Mouse (Mus musculus): ENCODE results near the gene Cebpb. TPM values are rescaled to one million over a fixed set of nuclear protein-coding genes. Genes with fewer than 3 reads are reported as not detected.

The Cebpb gene
- polyA plus RNA-seq, 1 experiment from 2014 or later = 1.5 TPM

DNA sequence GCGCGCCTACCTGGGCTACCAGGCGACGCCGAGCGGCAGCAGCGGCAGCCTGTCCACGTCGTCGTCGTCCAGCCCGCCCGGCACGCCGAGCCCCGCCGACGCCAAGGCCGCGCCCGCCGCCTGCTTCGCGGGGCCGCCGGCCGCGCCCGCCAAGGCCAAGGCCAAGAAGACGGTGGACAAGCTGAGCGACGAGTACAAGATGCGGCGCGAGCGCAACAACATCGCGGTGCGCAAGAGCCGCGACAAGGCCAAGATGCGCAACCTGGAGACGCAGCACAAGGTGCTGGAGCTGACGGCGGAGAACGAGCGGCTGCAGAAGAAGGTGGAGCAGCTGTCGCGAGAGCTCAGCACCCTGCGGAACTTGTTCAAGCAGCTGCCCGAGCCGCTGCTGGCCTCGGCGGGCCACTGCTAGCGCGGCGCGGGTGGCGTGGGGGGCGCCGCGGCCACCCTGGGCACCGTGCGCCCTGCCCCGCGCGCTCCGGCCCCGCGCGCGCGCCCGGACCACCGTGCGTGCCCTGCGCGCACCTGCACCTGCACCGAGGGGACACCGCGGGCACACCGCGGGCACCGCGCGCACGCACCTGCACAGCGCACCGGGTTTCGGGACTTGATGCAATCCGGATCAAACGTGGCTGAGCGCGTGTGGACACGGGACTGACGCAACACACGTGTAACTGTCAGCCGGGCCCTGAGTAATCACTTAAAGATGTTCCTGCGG lies 945 bp downstream of the Cebpb start, which contains the start of gene Tmem189:
TSS of gene Tmem189 (minus strand) at position 322 of the 718 bp plus-strand sequence.
- peaks cover 33% of the 10 kb centered on the region for H3K4me1 ChIP-seq (replicated peaks)
- H3K27ac ChIP-seq = peak within 1 kb of the TSS; percentile 82
- H3K4me3 ChIP-seq = peak within 1 kb of the TSS; percentile 75
- under 1% methylated on average over 99 of the region's 99 CpGs for WGBS
- peak; percentile 62 for DNase-seq (ENCODE audit: low spot score)
- peaks cover 77% of the 10 kb centered on the region for H3K27me3 ChIP-seq (ENCODE audit: insufficient read depth, poor library complexity, severe bottlenecking)
- H3K36me3 ChIP-seq = no peaks in the 10 kb centered on the region
- H3K9me3 ChIP-seq = no peaks in the 10 kb centered on the region

DNA sequence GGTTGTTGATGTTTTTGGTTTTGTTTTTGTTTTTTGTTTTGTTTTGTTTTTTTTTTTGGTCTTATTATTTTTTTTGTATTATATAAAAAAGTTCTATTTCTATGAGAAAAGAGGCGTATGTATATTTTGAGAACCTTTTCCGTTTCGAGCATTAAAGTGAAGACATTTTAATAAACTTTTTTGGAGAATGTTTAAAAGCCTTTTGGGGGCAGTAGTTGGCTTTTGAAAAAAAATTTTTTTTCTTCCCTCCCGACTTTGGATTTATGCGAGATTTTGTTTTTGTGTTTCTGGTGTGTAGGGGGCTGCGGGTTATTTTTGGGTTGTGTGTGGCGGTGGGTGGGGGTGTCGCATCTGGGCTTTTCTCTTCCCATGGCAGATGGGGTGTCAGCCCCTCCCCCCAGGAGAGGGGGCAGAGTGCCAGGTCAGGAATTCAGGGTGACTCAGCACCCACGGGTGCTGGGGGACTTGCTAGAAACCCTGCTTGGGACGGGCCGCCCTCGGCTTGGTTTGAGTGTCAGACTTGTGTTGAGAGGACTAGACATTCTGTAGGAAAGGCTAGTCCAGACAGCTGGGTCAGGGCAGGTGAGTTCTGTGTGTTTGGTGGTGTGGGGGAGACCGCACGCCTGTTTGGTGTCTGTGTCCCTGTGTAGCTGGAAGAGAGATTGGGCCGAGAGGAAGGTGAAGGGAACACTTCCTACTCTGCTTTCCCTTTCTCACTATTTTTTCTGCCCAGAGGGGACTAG lies 1.7 kb downstream of the Cebpb start:
- peak overlapping the region; percentile 75 for H3K4me3 ChIP-seq
- H3K27ac ChIP-seq = no peak overlapping the region
- peaks cover 34% of the 10 kb centered on the region for H3K4me1 ChIP-seq (replicated peaks)
- no peak for DNase-seq (ENCODE audit: low spot score)
- WGBS = 66% methylated on average over 15 of the region's 15 CpGs
- peaks cover 7% of the 10 kb centered on the region for H3K9me3 ChIP-seq
- H3K36me3 ChIP-seq = no peaks in the 10 kb centered on the region
- H3K27me3 ChIP-seq (ENCODE audit: insufficient read depth, poor library complexity, severe bottlenecking) = peaks cover 75% of the 10 kb centered on the region

DNA sequence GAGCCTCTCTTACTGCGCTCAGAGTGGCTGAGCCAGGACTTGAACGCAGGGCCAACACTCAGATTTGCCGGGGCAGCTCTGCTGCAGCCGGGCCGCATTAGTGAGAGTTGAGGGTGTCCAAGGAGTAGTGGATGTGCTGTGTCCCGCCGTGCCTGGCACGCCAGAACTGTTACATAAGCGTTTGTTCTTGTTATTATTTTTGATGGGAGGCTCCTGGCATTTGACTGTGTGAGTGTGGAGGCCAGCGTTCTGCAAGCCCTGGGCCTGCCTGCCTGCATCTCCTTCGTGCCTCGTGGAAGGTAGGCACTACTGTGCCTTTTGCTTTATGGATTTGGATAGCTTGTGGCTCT lies 2.2 kb downstream of the Cebpb start:
- H3K4me3 ChIP-seq = no peak overlapping the region
- H3K27ac ChIP-seq = no peak overlapping the region
- peaks cover 70% of the 10 kb centered on the region for H3K27me3 ChIP-seq (ENCODE audit: insufficient read depth, poor library complexity, severe bottlenecking)
- DNase-seq (ENCODE audit: low spot score) = no peak
- 87% methylated on average over 12 of the region's 12 CpGs for WGBS
- H3K4me1 ChIP-seq (replicated peaks) = peaks cover 39% of the 10 kb centered on the region
- H3K9me3 ChIP-seq = peaks cover 9% of the 10 kb centered on the region
- H3K36me3 ChIP-seq = no peaks in the 10 kb centered on the region

DNA sequence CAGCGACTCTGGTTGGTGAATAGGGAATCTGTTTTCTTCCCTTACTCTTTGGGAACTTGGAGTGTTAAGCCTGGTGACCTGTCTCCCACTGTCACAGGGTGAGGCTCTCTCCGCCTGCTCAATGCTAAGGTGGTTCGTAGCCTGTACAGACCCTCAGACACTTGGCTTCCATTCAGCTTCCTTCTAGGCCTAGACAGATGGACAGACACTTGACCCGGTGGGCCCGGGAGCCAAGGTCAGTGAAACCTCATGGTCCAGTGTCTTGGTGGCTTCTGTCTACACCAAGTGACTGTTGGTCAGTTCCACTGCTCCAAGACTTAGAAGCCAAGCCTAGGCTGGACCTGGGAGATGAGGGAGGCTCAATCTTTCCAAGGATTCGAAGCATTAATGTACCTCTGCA lies 2.7 kb downstream of the Cebpb start:
- peaks cover 9% of the 10 kb centered on the region for H3K9me3 ChIP-seq
- H3K27ac ChIP-seq = no peak overlapping the region
- H3K4me3 ChIP-seq = no peak overlapping the region
- DNase-seq (ENCODE audit: low spot score) = no peak
- peaks cover 65% of the 10 kb centered on the region for H3K27me3 ChIP-seq (ENCODE audit: insufficient read depth, poor library complexity, severe bottlenecking)
- whole genome bisulfite sequencing = 90% methylated on average over 6 of the region's 6 CpGs
- no peaks in the 10 kb centered on the region for H3K36me3 ChIP-seq
- H3K4me1 ChIP-seq (replicated peaks) = peaks cover 44% of the 10 kb centered on the region

DNA sequence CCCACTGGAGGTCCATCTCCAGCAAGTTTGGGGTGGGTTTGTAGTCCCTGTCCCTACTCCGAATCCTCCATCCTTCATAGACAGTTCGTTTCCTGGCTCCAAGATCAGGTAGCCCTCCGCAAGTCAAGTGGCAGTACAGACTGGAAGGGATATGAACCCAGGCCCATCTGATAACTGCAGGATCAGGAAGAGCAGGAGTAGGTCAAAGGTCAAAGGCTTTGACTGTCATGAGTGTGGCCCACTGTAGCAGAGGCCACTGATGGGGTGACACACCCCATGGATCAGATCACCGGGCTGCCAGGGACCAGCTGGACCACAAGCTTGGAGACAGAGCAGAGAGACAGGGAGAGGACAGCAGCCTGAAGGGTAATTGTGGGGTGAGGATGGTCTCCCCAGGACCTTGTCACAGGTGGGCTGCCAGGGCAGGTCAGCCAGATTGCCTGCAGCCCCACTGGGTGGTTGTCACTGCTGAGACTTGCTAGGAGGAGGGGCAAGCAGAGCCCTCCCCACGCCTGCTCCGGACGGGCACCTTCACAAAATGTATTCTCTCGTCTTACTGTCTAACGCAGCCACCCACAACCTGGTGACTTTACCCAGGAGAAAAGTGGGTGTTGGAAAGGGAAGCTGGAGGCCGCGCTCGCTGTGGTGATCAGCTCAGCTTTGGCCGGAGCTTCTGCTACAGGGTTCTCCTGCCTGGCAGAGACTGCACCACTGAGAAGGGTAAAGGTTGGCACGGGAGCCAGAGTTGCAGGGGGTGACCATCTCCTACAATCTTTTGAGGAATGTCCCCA lies 3.4 kb downstream of the Cebpb start:
- peaks cover 9% of the 10 kb centered on the region for H3K9me3 ChIP-seq
- H3K4me3 ChIP-seq = no peak overlapping the region
- no peak overlapping the region for H3K27ac ChIP-seq
- H3K36me3 ChIP-seq = no peaks in the 10 kb centered on the region
- DNase-seq (ENCODE audit: low spot score) = no peak
- peaks cover 58% of the 10 kb centered on the region for H3K27me3 ChIP-seq (ENCODE audit: insufficient read depth, poor library complexity, severe bottlenecking)
- H3K4me1 ChIP-seq (replicated peaks) = peaks cover 45% of the 10 kb centered on the region
- 86% methylated on average over 14 of the region's 14 CpGs for WGBS

DNA sequence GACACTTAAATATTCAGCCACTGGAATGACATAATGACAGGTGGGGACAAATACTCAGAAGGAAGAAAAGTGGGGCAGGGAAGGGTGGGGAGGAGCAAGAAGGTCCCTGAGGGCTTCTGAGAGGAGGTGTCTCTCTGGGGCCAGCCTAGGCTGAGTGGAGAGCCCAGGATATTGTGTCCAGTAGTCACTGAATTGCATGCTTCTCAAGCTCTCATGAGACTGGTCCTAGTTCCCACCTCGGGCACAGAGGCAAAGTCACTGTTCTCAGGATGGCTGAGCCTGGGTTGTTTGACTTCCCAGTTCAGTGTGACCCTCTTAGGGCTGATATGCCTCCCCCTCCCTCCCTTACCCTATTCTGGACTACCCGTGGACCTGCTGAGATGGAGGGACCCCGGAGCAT lies 4.1 kb downstream of the Cebpb start:
- Histone ChIP-seq H3K27ac (no peak overlapping the region), H3K36me3 (no peaks in the 10 kb centered on the region), H3K9me3 (peaks cover 9% of the 10 kb centered on the region), H3K4me1 (replicated peaks) (peaks cover 39% of the 10 kb centered on the region), H3K4me3 (no peak overlapping the region), H3K27me3 (ENCODE audit: insufficient read depth, poor library complexity, severe bottlenecking) (peaks cover 51% of the 10 kb centered on the region)
- WGBS = 81% methylated on average over 3 of the region's 3 CpGs
- no peak for DNase-seq (ENCODE audit: low spot score)

DNA sequence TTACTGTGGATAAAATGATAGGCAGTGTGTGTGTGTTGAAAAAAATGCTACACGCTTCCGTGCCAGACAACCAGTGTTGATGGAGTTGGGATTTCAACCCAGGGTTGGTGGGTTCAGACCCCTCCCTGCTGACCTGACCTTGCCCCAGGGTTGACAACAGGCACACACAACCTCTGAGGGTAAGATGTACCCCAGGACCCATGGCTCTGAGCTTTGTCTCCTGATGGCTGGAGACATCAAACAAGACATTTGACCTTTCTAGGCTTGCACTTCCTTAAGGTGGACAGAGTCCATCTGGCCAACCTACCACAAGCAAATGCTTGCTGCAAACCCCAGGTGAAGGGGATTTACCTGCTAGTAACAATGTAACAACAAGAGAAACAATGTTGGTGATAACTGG lies 4.8 kb downstream of the Cebpb start:
- H3K27ac ChIP-seq = no peak overlapping the region
- no peak for DNase-seq (ENCODE audit: low spot score)

DNA sequence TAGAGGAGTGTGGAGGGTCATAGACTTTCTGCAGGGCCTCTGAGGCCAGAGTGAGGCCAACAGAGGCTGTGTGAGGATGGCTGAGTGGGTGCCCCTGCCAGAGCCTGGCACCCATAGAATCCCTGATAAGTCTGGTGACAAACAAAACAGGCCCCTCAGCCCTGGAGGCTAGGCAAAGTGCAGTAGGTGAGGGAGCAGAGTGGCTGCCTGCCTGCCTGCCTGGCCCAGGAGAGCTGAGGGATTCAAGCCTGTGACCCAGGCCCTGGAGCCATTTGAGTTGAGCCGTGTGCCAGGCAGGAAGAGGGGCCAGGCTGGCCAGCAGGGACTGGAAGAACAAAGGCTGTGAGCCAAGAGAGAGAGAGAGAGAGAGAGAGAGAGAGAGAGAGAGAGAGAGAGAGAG lies 5.5 kb downstream of the Cebpb start:
- no peak for DNase-seq (ENCODE audit: low spot score)
- H3K4me1 ChIP-seq (replicated peaks) = peaks cover 25% of the 10 kb centered on the region
- no peak overlapping the region for H3K27ac ChIP-seq
- no peak overlapping the region for H3K4me3 ChIP-seq
- H3K9me3 ChIP-seq = peaks cover 9% of the 10 kb centered on the region
- no peaks in the 10 kb centered on the region for H3K36me3 ChIP-seq
- WGBS = 80% methylated on average over 1 of the region's 1 CpGs
- H3K27me3 ChIP-seq (ENCODE audit: insufficient read depth, poor library complexity, severe bottlenecking) = peaks cover 37% of the 10 kb centered on the region

More for the DNA sequence above, 4.8 kb downstream of the Cebpb start:
- H3K36me3 ChIP-seq = no peaks in the 10 kb centered on the region
- WGBS = 86% methylated on average over 2 of the region's 2 CpGs
- peaks cover 44% of the 10 kb centered on the region for H3K27me3 ChIP-seq (ENCODE audit: insufficient read depth, poor library complexity, severe bottlenecking)
- no peak overlapping the region for H3K4me3 ChIP-seq
- H3K4me1 ChIP-seq (replicated peaks) = peaks cover 32% of the 10 kb centered on the region
- peaks cover 9% of the 10 kb centered on the region for H3K9me3 ChIP-seq

DNA sequence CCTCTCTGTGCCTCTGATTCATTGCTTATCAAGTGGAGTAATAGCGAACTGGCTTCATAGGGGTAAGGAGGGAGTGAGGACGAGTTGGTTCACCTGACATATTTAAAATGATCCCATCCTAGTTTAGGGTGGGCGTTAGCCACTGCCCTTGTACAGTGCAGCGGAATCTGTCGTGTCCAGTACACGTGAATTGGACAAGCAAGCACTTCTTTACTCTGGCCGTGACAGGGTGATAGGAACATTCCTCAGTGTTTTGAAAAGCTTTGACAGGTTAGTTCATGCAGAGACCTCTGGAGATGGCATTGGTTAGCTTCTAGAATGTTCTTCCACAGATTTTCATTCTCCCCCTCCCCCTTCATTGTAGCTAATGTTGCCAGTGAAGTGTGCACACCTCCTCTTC lies 6.2 kb downstream of the Cebpb start:
- peaks cover 29% of the 10 kb centered on the region for H3K27me3 ChIP-seq (ENCODE audit: insufficient read depth, poor library complexity, severe bottlenecking)
- DNase-seq (ENCODE audit: low spot score) = no peak
- H3K27ac ChIP-seq = no peak overlapping the region
- no peaks in the 10 kb centered on the region for H3K36me3 ChIP-seq
- H3K4me1 ChIP-seq (replicated peaks) = peaks cover 18% of the 10 kb centered on the region; the same call in 1 of the 2 replicates
- WGBS = 94% methylated on average over 7 of the region's 7 CpGs
- H3K9me3 ChIP-seq = peaks cover 9% of the 10 kb centered on the region
- no peak overlapping the region for H3K4me3 ChIP-seq

DNA sequence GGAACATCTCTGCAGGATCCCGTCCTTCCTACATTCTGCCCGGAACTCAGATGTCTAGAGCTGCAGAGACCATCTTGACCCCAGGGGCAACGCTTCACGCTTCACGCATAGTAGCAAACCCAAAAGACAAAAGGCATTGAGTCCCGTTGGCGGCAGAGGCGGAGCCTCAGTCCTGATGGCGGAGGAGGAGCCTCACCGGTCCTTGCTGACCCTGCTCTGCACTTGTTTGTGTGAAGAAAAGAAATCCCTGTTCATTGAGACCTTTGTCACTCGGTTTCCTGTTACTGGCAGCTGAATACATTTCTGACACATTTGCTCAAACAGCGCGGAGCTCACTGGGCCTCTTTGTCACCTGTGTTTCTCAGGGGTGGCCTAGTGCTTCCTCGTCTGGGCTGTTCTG lies 6.8 kb downstream of the Cebpb start:
- DNase-seq (ENCODE audit: low spot score) = no peak
- H3K27ac ChIP-seq = no peak overlapping the region

DNA sequence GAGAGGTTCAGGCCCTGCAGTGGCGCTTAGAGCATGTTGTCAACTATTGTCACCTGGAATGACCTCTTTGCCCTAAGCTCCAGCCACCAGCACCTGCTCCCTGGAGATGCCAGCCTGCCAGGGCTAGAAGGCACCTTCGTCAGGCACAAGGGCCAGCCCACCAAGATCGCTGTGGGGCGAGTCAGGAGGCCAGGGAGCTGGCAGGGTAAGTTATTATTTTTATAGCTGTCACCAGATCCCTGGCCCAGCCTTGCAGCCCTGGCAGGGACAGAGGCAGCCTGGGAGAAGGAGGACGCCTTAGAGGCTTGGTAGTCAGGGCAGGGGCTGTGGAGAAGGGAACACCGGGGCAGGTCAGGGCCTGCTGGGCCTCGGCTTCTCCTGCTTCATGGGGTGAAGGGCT lies 7.4 kb downstream of the Cebpb start:
- no peak for DNase-seq (ENCODE audit: low spot score)
- Histone ChIP-seq H3K36me3 (no peaks in the 10 kb centered on the region), H3K4me1 (replicated peaks) (peaks cover 17% of the 10 kb centered on the region; the same call in 1 of the 2 replicates), H3K9me3 (peaks cover 9% of the 10 kb centered on the region), H3K27me3 (ENCODE audit: insufficient read depth, poor library complexity, severe bottlenecking) (peaks cover 18% of the 10 kb centered on the region), H3K4me3 (no peak overlapping the region), H3K27ac (peak overlapping the region; percentile 0; the same call in 1 of the 2 replicates)
- WGBS = 92% methylated on average over 7 of the region's 7 CpGs

More for the DNA sequence above, 6.8 kb downstream of the Cebpb start:
- Histone ChIP-seq H3K4me3 (no peak overlapping the region), H3K36me3 (no peaks in the 10 kb centered on the region), H3K27me3 (ENCODE audit: insufficient read depth, poor library complexity, severe bottlenecking) (peaks cover 24% of the 10 kb centered on the region), H3K4me1 (replicated peaks) (peaks cover 17% of the 10 kb centered on the region; the same call in 1 of the 2 replicates), H3K9me3 (peaks cover 9% of the 10 kb centered on the region)
- WGBS = 68% methylated on average over 14 of the region's 14 CpGs

DNA sequence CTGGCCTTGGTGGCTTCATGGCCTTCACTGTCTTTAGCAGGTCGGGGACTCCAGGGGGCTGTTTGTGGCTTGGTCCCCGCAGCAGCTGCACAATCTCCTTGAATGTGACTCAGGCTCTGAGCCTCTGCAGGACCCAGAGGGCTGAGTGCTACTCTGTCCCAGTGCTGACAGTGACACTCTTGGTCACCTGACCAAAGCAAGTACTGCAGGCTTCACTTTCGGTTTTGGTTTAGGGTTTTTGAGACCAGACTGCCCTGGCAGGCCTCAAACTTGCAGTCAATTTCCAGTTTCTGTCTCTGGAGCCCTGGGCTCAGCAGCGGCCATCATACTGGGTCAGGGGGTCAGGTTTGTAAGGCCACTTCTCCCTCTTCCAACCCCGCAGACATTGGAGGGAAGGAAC lies 9.2 kb downstream of the Cebpb start:
- peaks cover 18% of the 10 kb centered on the region for H3K4me1 ChIP-seq (replicated peaks)
- H3K36me3 ChIP-seq = no peaks in the 10 kb centered on the region
- no peak overlapping the region for H3K4me3 ChIP-seq
- no peak overlapping the region for H3K27ac ChIP-seq
- H3K9me3 ChIP-seq = peaks cover 9% of the 10 kb centered on the region
- DNase-seq (ENCODE audit: low spot score) = no peak
- 65% methylated on average over 5 of the region's 5 CpGs for WGBS
- no peaks in the 10 kb centered on the region; the same call in 1 of the 2 replicates for H3K27me3 ChIP-seq (ENCODE audit: insufficient read depth, poor library complexity, severe bottlenecking)

Measured in hindbrain, embryonic 10.5 days (tissue).